Mouse (Mus musculus): ENCODE data around the gene Casp9. TPM values are rescaled to one million over a fixed set of nuclear protein-coding genes. Genes with fewer than 3 reads are reported as not detected.
"Not testable (repeated sequence)": the region's sequence is repeated elsewhere in the genome, so short reads cannot be mapped to it uniquely, and the experiment has no call there.

Gene Casp9
- polyA plus RNA-seq, 1 experiment from 2014 or later: 24.3 TPM

GRCm38 (mm10) chr4:141769501-141770160 is 23.8 kb upstream of the Casp9 start:
- Histone ChIP-seq H3K9ac (ENCODE audit: low read depth, low read length) (no peak overlapping the region), H3K27ac (ENCODE audit: low read depth, low read length) (no peak overlapping the region), H3K4me3 (ENCODE audit: low read length) (no peak overlapping the region), H3K27me3 (ENCODE audit: control insufficient read depth, insufficient read depth, low read length) (no peaks in the 10 kb centered on the region), H3K4me2 (replicated peaks; ENCODE audit: low read depth, low read length) (no peak overlapping the region), H3K9me3 (ENCODE audit: control insufficient read depth, low read length) (no peaks in the 10 kb centered on the region), H3K4me1 (ENCODE audit: control insufficient read depth, insufficient read depth, low read length) (no peaks in the 10 kb centered on the region), H3K36me3 (ENCODE audit: control insufficient read depth, insufficient read depth, low read length) (peaks cover 58% of the 10 kb centered on the region)
- 95% methylated on average over 8 of the region's 8 CpGs for WGBS
- no peak for ATAC-seq (ENCODE audit: low FRiP score, low TSS enrichment)

- no peak for ATAC-seq (ENCODE audit: low FRiP score, low TSS enrichment)
Measured at GRCm38 (mm10) chr4:141771823-141772222, 21.6 kb upstream of the Casp9 start.

DNA sequence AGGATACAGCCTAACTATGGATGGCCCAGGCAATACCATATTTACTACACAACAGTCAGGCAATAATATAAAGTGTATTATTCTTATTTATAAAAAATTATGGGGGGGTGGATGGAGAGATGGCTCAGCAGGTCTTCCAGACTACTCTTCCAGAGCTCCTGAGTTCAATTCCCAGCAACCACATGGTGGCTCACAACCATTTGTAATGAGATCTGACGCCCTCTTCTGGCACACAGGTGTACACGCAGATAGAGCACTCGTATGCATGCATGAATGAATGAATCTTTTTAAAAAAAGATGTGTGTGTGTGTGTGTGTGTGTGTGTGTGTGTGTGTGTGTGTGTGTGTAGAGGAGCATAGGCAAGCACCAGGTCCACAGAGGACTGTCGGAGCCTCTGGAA is 20.4 kb upstream of the Casp9 start:
- H3K36me3 ChIP-seq (ENCODE audit: control insufficient read depth, insufficient read depth, low read length): peaks cover 74% of the 10 kb centered on the region
- not testable (repeated sequence) for H3K4me3 ChIP-seq (ENCODE audit: low read length); H3K9ac ChIP-seq (ENCODE audit: low read depth, low read length); H3K4me1 ChIP-seq (ENCODE audit: control insufficient read depth, insufficient read depth, low read length); H3K9me3 ChIP-seq (ENCODE audit: control insufficient read depth, low read length); H3K27ac ChIP-seq (ENCODE audit: low read depth, low read length); H3K27me3 ChIP-seq (ENCODE audit: control insufficient read depth, insufficient read depth, low read length); ATAC-seq (ENCODE audit: low FRiP score, low TSS enrichment); H3K4me2 ChIP-seq (replicated peaks; ENCODE audit: low read depth, low read length)
- WGBS: 86% methylated on average over 4 of the region's 4 CpGs

More at GRCm38 (mm10) chr4:141771823-141772222, 21.6 kb upstream of the Casp9 start:
- Histone ChIP-seq H3K27me3 (ENCODE audit: control insufficient read depth, insufficient read depth, low read length) (no peaks in the 10 kb centered on the region), H3K36me3 (ENCODE audit: control insufficient read depth, insufficient read depth, low read length) (peaks cover 75% of the 10 kb centered on the region), H3K4me2 (replicated peaks; ENCODE audit: low read depth, low read length) (no peak overlapping the region), H3K4me3 (ENCODE audit: low read length) (no peak overlapping the region), H3K9me3 (ENCODE audit: control insufficient read depth, low read length) (no peaks in the 10 kb centered on the region), H3K9ac (ENCODE audit: low read depth, low read length) (no peak overlapping the region), H3K27ac (ENCODE audit: low read depth, low read length) (no peak overlapping the region), H3K4me1 (ENCODE audit: control insufficient read depth, insufficient read depth, low read length) (no peaks in the 10 kb centered on the region)
- 94% methylated on average over 8 of the region's 8 CpGs for WGBS

DNA sequence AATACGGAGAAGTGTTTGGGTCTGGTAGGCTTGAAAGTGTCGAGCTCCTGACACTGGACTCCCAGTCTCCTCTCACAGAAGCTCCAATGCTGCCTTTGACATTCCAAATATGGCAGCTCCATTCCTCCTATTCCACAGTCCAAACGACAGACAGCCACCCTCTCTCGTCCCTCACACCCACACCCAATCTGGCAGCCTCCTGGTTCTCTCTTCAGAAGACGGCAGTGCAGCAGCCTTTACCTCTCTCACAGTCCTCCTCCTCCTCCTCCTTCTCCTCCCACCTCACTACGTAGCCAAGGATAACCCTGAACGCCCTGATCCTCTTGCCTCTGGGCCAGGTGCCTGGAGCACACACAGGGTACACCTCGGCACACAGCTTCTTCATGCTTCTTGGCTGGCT is 13.6 kb upstream of the Casp9 start:
- WGBS: 89% methylated on average over 8 of the region's 8 CpGs
- no peak overlapping the region for H3K4me2 ChIP-seq (replicated peaks; ENCODE audit: low read depth, low read length)
- H3K36me3 ChIP-seq (ENCODE audit: control insufficient read depth, insufficient read depth, low read length): peaks cover 88% of the 10 kb centered on the region
- no peaks in the 10 kb centered on the region for H3K4me1 ChIP-seq (ENCODE audit: control insufficient read depth, insufficient read depth, low read length)
- H3K27ac ChIP-seq (ENCODE audit: low read depth, low read length): no peak overlapping the region
- H3K9ac ChIP-seq (ENCODE audit: low read depth, low read length): no peak overlapping the region
- no peaks in the 10 kb centered on the region for H3K9me3 ChIP-seq (ENCODE audit: control insufficient read depth, low read length)
- H3K4me3 ChIP-seq (ENCODE audit: low read length): no peak overlapping the region
- H3K27me3 ChIP-seq (ENCODE audit: control insufficient read depth, insufficient read depth, low read length): no peaks in the 10 kb centered on the region
- no peak for ATAC-seq (ENCODE audit: low FRiP score, low TSS enrichment)

DNA sequence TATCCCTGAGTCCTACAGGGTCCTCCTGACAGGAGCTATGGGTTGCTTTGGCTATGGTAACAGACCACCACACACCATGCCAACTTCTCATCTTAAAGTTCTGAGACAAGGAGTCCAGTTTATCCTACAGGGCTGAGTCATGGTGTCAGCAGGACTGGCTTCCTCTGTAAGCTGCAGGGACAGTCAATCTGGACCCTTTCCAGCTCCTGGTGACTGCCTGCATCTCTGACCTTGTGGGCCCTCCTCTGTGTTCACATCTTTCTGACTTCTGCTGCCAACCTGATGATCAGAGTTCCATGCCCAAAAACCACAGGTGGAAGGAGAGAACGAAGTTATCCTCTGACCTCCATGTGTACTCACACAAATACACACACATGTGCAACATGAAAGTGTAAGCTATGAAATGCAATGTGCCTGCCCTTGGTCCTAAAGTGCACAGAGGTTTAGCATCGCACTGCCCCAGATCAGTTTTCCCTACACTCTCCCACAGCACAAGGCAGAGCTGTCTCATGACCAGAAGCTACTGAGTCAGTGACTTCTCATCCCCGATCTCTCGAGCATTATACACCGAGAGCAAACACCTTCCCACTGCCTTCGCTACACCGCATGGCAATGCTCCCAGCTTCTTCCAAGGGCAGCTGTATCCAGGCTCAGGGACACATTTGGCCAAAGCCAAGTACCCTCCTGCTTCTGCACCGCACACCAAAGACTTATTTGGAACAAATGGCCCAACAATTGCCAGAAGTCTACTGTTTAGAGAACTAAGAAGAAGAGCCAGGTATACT is 12.0 kb upstream of the Casp9 start:
- Histone ChIP-seq H3K27ac (ENCODE audit: low read depth, low read length) (no peak overlapping the region), H3K4me2 (replicated peaks; ENCODE audit: low read depth, low read length) (no peak overlapping the region), H3K9ac (ENCODE audit: low read depth, low read length) (no peak overlapping the region), H3K9me3 (ENCODE audit: control insufficient read depth, low read length) (no peaks in the 10 kb centered on the region), H3K4me1 (ENCODE audit: control insufficient read depth, insufficient read depth, low read length) (no peaks in the 10 kb centered on the region), H3K27me3 (ENCODE audit: control insufficient read depth, insufficient read depth, low read length) (no peaks in the 10 kb centered on the region), H3K4me3 (ENCODE audit: low read length) (no peak overlapping the region), H3K36me3 (ENCODE audit: control insufficient read depth, insufficient read depth, low read length) (peaks cover 77% of the 10 kb centered on the region)
- ATAC-seq (ENCODE audit: low FRiP score, low TSS enrichment): no peak
- 89% methylated on average over 8 of the region's 8 CpGs for WGBS

GRCm38 (mm10) chr4:141784835-141785234 is 8.6 kb upstream of the Casp9 start:
- H3K36me3 ChIP-seq (ENCODE audit: control insufficient read depth, insufficient read depth, low read length): peaks cover 61% of the 10 kb centered on the region
- H3K9ac ChIP-seq (ENCODE audit: low read depth, low read length): no peak overlapping the region
- no peaks in the 10 kb centered on the region for H3K4me1 ChIP-seq (ENCODE audit: control insufficient read depth, insufficient read depth, low read length)
- H3K27ac ChIP-seq (ENCODE audit: low read depth, low read length): no peak overlapping the region
- 69% methylated on average over 5 of the region's 5 CpGs for WGBS
- no peak for ATAC-seq (ENCODE audit: low FRiP score, low TSS enrichment)
- H3K27me3 ChIP-seq (ENCODE audit: control insufficient read depth, insufficient read depth, low read length): no peaks in the 10 kb centered on the region
- no peak overlapping the region for H3K4me3 ChIP-seq (ENCODE audit: low read length)
- no peak overlapping the region for H3K4me2 ChIP-seq (replicated peaks; ENCODE audit: low read depth, low read length)
- no peaks in the 10 kb centered on the region for H3K9me3 ChIP-seq (ENCODE audit: control insufficient read depth, low read length)

DNA sequence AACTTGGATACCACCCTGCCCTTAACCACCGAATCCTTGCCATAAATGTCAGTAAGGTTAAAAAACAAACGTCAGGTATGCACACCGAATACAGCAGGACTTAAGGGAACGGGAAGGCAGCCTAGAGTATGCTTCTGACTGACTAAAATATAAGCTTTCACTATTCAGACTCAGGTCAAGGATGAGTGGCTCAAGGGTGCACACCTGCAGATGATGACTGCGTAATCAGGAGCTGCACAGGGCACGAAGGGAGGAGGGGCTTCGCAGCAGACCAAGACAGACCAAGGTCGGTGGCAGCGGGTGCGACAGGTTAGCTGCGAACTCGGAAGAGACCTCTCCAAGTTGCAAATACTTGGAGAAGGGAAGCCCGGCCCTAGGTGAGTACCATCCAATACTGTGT is 7.3 kb upstream of the Casp9 start:
- no peak overlapping the region for H3K27ac ChIP-seq (ENCODE audit: low read depth, low read length)
- ATAC-seq (ENCODE audit: low FRiP score, low TSS enrichment): no peak
- no peaks in the 10 kb centered on the region for H3K9me3 ChIP-seq (ENCODE audit: control insufficient read depth, low read length)
- peaks cover 49% of the 10 kb centered on the region for H3K36me3 ChIP-seq (ENCODE audit: control insufficient read depth, insufficient read depth, low read length)
- H3K9ac ChIP-seq (ENCODE audit: low read depth, low read length): no peak overlapping the region
- no peak overlapping the region for H3K4me3 ChIP-seq (ENCODE audit: low read length)
- H3K4me2 ChIP-seq (replicated peaks; ENCODE audit: low read depth, low read length): no peak overlapping the region
- H3K27me3 ChIP-seq (ENCODE audit: control insufficient read depth, insufficient read depth, low read length): no peaks in the 10 kb centered on the region
- WGBS: 85% methylated on average over 13 of the region's 13 CpGs
- no peaks in the 10 kb centered on the region for H3K4me1 ChIP-seq (ENCODE audit: control insufficient read depth, insufficient read depth, low read length)

- H3K27me3 ChIP-seq (ENCODE audit: control insufficient read depth, insufficient read depth, low read length): no peaks in the 10 kb centered on the region
- ATAC-seq (ENCODE audit: low FRiP score, low TSS enrichment): no peak
- H3K27ac ChIP-seq (ENCODE audit: low read depth, low read length): no peak overlapping the region
- WGBS: 64% methylated on average over 6 of the region's 6 CpGs
- peaks cover 40% of the 10 kb centered on the region for H3K36me3 ChIP-seq (ENCODE audit: control insufficient read depth, insufficient read depth, low read length)
- no peak overlapping the region for H3K4me2 ChIP-seq (replicated peaks; ENCODE audit: low read depth, low read length)
- no peak overlapping the region for H3K4me3 ChIP-seq (ENCODE audit: low read length)
- H3K4me1 ChIP-seq (ENCODE audit: control insufficient read depth, insufficient read depth, low read length): no peaks in the 10 kb centered on the region
- H3K9me3 ChIP-seq (ENCODE audit: control insufficient read depth, low read length): no peaks in the 10 kb centered on the region
- H3K9ac ChIP-seq (ENCODE audit: low read depth, low read length): no peak overlapping the region
Measured at GRCm38 (mm10) chr4:141787046-141787445, 6.4 kb upstream of the Casp9 start.

DNA sequence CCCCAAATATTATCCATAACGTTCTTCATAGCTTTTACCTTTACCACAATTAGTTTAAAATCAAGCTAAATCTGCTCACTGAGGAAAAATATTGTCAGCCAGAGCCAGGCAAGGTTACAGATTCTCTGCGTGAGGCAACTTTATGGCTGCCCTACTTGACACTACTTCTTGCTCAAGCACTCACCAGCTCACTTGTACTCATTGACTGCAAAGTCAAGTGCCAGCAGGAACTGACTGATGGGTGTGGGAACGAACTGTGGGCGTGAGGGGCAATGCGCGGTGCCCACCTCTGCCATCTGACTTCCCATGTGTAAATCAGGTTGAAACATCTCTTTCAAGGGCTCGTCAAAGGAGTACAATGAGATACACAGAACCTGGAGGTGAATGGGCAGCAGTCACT is 6.0 kb upstream of the Casp9 start:
- ATAC-seq (ENCODE audit: low FRiP score, low TSS enrichment): no peak
- Histone ChIP-seq H3K27me3 (ENCODE audit: control insufficient read depth, insufficient read depth, low read length) (no peaks in the 10 kb centered on the region), H3K4me1 (ENCODE audit: control insufficient read depth, insufficient read depth, low read length) (no peaks in the 10 kb centered on the region), H3K9ac (ENCODE audit: low read depth, low read length) (no peak overlapping the region), H3K27ac (ENCODE audit: low read depth, low read length) (no peak overlapping the region), H3K4me2 (replicated peaks; ENCODE audit: low read depth, low read length) (no peak overlapping the region), H3K9me3 (ENCODE audit: control insufficient read depth, low read length) (no peaks in the 10 kb centered on the region), H3K36me3 (ENCODE audit: control insufficient read depth, insufficient read depth, low read length) (peaks cover 36% of the 10 kb centered on the region), H3K4me3 (ENCODE audit: low read length) (no peak overlapping the region)
- 91% methylated on average over 7 of the region's 7 CpGs for WGBS
